Mouse (Mus musculus) embryonic fibroblast, embryonic 13.5 days (primary cell): ENCODE measurements around the gene Ehmt2. TPM values are rescaled to one million over a fixed set of nuclear protein-coding genes. Genes with fewer than 3 reads are reported as not detected.
"Not testable (repeated sequence)": the region's sequence is repeated elsewhere in the genome, so short reads cannot be mapped to it uniquely, and the experiment has no call there.

Experiments
- H3K27ac ChIP-seq: 2 replicates; pipeline ENCODE4 v1.5.1; 2012; ENCODE audit warnings: low read length, control low read depth, inconsistent platforms; ENCODE audit not compliant: insufficient read depth
- H3K4me1 ChIP-seq: 2 replicates; pipeline ENCODE4 v1.6.1; 2011; ENCODE audit warnings: low read length; ENCODE audit not compliant: control insufficient read depth, insufficient read depth
- H3K4me3 ChIP-seq: 2 replicates; pipeline ENCODE4 v1.5.1; 2011; ENCODE audit warnings: mild to moderate bottlenecking, control low read depth, low read length; ENCODE audit not compliant: insufficient read depth
- CTCF ChIP-seq: IDR thresholded peaks from 2 replicates; pipeline ENCODE4 v1.5.1; 2011; ENCODE audit warnings: mild to moderate bottlenecking, control low read depth, low read length, moderate library complexity, borderline replicate concordance; ENCODE audit not compliant: insufficient read depth
- POLR2A ChIP-seq: IDR thresholded peaks from 2 replicates; pipeline ENCODE4 v1.6.1; 2011; ENCODE audit warnings: low read depth, mild to moderate bottlenecking, control low read depth, low read length, moderate library complexity
- polyA plus RNA-seq: library from polyadenylated mRNA; stranded (reverse); fragments of >200 nt; gene quantifications from 2 replicates; pipeline ENCODE4 v1.2.4, GENCODE M21; 2011; ENCODE audit warnings: low read depth; ENCODE audit not compliant: missing spikeins, insufficient read length

Gene Ehmt2
- polyA plus RNA-seq, 1 experiment: 94.2 TPM

- TF ChIP-seq POLR2A: peak; percentile 78
- Histone ChIP-seq H3K4me3 (peak within 1 kb of the TSS; percentile 77), H3K27ac (peak within 1 kb of the TSS; percentile 98)
- H3K4me1 ChIP-seq: not testable (repeated sequence)
These were observed 61.0 kb downstream of the Ehmt2 start, which contains the start of gene Hspa1b for GRCm38 (mm10) chr17:34959130-34959778. TSS of gene Hspa1b (minus strand) at chr17:34959238.

- H3K4me3 ChIP-seq: peak overlapping the region; percentile 77
- H3K4me1 ChIP-seq: peaks cover 6% of the 10 kb centered on the region; the same call in 1 of the 2 replicates
- H3K27ac ChIP-seq: peak overlapping the region; percentile 98
- TF ChIP-seq CTCF (no peak), POLR2A (peak; percentile 54)
These were observed 61.7 kb downstream of the Ehmt2 start for GRCm38 (mm10) chr17:34959881-34960515.

GRCm38 (mm10) chr17:34960702-34961493, 62.6 kb downstream of the Ehmt2 start:
- H3K27ac ChIP-seq: peak overlapping the region; percentile 98
- no peak for TF ChIP-seq CTCF
- TF ChIP-seq POLR2A: no peak; the same call in 1 of the 2 replicates
- H3K4me3 ChIP-seq: no peak overlapping the region
- peaks cover 6% of the 10 kb centered on the region for H3K4me1 ChIP-seq

GRCm38 (mm10) chr17:34962125-34962524, 63.9 kb downstream of the Ehmt2 start:
- peak overlapping the region; percentile 98 for H3K27ac ChIP-seq
- no peak overlapping the region for H3K4me3 ChIP-seq
- H3K4me1 ChIP-seq: peaks cover 6% of the 10 kb centered on the region
- TF ChIP-seq CTCF: no peak
- TF ChIP-seq POLR2A: no peak

DNA sequence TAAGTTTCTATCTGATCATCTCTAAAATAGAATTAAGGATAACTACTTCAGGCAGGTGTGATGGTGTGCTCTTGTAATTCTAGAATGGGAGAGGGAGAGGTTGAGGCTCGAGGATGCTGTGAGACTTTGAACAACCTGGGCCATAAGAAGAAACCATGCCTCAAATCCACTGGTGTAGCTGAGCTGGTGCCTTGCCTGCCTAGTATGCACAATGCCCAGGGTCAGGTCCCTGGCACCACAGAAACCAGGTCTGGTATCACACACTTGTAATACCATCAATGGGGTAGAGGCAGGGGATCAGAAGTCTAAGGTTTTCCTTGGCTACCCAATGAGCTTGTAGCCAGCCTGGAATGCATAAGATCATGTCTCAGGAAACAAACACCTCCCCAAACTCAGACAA, 64.6 kb downstream of the Ehmt2 start:
- H3K27ac ChIP-seq: peak overlapping the region; percentile 98
- no peak for TF ChIP-seq CTCF
- no peak for TF ChIP-seq POLR2A
- H3K4me3 ChIP-seq: no peak overlapping the region
- peaks cover 6% of the 10 kb centered on the region for H3K4me1 ChIP-seq

Other genes starting within 250 kb of the Ehmt2 start
- gene Tnxb, start 227.9 kb upstream of the Ehmt2 start, polyA plus RNA-seq: 0.19 and 0.20 TPM in 2 replicates
- 0.58 and 2.1 TPM in 2 replicates for gene C4b, start 154.6 kb upstream of the Ehmt2 start, polyA plus RNA-seq
- gene Cyp21a1, start 93.9 kb upstream of the Ehmt2 start, polyA plus RNA-seq: not detected in 2 replicates
- 17.9 and 19.2 TPM in 2 replicates for gene Stk19, start 61.5 kb upstream of the Ehmt2 start, polyA plus RNA-seq
- gene Dxo, start 61.5 kb upstream of the Ehmt2 start, polyA plus RNA-seq: 21.9 and 25.0 TPM in 2 replicates
- gene Skiv2l, start 48.3 kb upstream of the Ehmt2 start, polyA plus RNA-seq: 25.6 and 27.7 TPM in 2 replicates
- 31.5 and 34.7 TPM in 2 replicates for gene Nelfe, start 48.1 kb upstream of the Ehmt2 start, polyA plus RNA-seq
- gene Cfb, start 36.0 kb upstream of the Ehmt2 start, polyA plus RNA-seq: 0.26 TPM in 1 of 2 replicates, not detected in the other
- 12.3 and 16.2 TPM in 2 replicates for gene Zbtb12, start 19.0 kb upstream of the Ehmt2 start, polyA plus RNA-seq
- 0.58 TPM in 1 of 2 replicates, not detected in the other for gene Gm20547, start 16.4 kb upstream of the Ehmt2 start, polyA plus RNA-seq
- gene C2, start 204 bp upstream of the Ehmt2 start, polyA plus RNA-seq: 3.0 and 6.6 TPM in 2 replicates
- not detected in 2 replicates for gene Slc44a4, start 16.0 kb downstream of the Ehmt2 start, polyA plus RNA-seq
- gene Neu1, start 32.8 kb downstream of the Ehmt2 start, polyA plus RNA-seq: 10.0 and 11.3 TPM in 2 replicates
- 20.9 and 36.6 TPM in 2 replicates for gene Hspa1b, start 60.8 kb downstream of the Ehmt2 start, polyA plus RNA-seq
- not detected in 2 replicates for gene Gm20481, start 71.4 kb downstream of the Ehmt2 start, polyA plus RNA-seq
- 6.0 and 6.5 TPM in 2 replicates for gene Hspa1a, start 73.7 kb downstream of the Ehmt2 start, polyA plus RNA-seq
- gene Hspa1l, start 74.2 kb downstream of the Ehmt2 start, polyA plus RNA-seq: not detected in 2 replicates
- gene Lsm2, start 83.4 kb downstream of the Ehmt2 start, polyA plus RNA-seq: 74.8 and 93.3 TPM in 2 replicates
- 81.3 and 85.7 TPM in 2 replicates for gene Vars, start 102.5 kb downstream of the Ehmt2 start, polyA plus RNA-seq
- 0.12 and 0.26 TPM in 2 replicates for gene Vwa7, start 118.1 kb downstream of the Ehmt2 start, polyA plus RNA-seq
- gene Sapcd1, start 129.5 kb downstream of the Ehmt2 start, polyA plus RNA-seq: not detected in 2 replicates
- 1.2 and 2.8 TPM in 2 replicates for gene Msh5, start 148.3 kb downstream of the Ehmt2 start, polyA plus RNA-seq
- 266 and 360 TPM in 2 replicates for gene Clic1, start 151.5 kb downstream of the Ehmt2 start, polyA plus RNA-seq
- gene Ddah2, start 160.6 kb downstream of the Ehmt2 start, polyA plus RNA-seq: 46.4 and 52.8 TPM in 2 replicates
- not detected in 2 replicates for gene Ly6g6c, start 166.9 kb downstream of the Ehmt2 start, polyA plus RNA-seq
- gene Mpig6b, start 167.7 kb downstream of the Ehmt2 start, polyA plus RNA-seq: 0.22 TPM in 1 of 2 replicates, not detected in the other
- gene Ly6g6e, start 178.4 kb downstream of the Ehmt2 start, polyA plus RNA-seq: not detected in 2 replicates
- not detected in 2 replicates for gene Ly6g6d, start 179.6 kb downstream of the Ehmt2 start, polyA plus RNA-seq
- not detected in 2 replicates for gene Ly6g6f, start 187.1 kb downstream of the Ehmt2 start, polyA plus RNA-seq
- 31.8 and 33.9 TPM in 2 replicates for gene Abhd16a, start 190.8 kb downstream of the Ehmt2 start, polyA plus RNA-seq
- not detected in 2 replicates for gene Ly6g5c, start 209.8 kb downstream of the Ehmt2 start, polyA plus RNA-seq
- gene Ly6g5b, start 217.0 kb downstream of the Ehmt2 start, polyA plus RNA-seq: 0.74 TPM in 1 of 2 replicates, not detected in the other
- gene Gpank1, start 223.0 kb downstream of the Ehmt2 start, polyA plus RNA-seq: 8.9 and 10.2 TPM in 2 replicates
- 164 and 169 TPM in 2 replicates for gene Csnk2b, start 223.6 kb downstream of the Ehmt2 start, polyA plus RNA-seq
- gene D17H6S53E, start 227.9 kb downstream of the Ehmt2 start, polyA plus RNA-seq: 16.1 and 18.4 TPM in 2 replicates
- 0.48 TPM in 1 of 2 replicates, not detected in the other for gene Apom, start 233.6 kb downstream of the Ehmt2 start, polyA plus RNA-seq
- gene Bag6, start 236.7 kb downstream of the Ehmt2 start, polyA plus RNA-seq: 193 and 196 TPM in 2 replicates